Mouse (Mus musculus): Measurements from ENCODE around the gene Clip3.
A peak's percentile ranks its signal among the peaks of the same experiment; 100 is the strongest.

The Clip3 gene

DNA sequence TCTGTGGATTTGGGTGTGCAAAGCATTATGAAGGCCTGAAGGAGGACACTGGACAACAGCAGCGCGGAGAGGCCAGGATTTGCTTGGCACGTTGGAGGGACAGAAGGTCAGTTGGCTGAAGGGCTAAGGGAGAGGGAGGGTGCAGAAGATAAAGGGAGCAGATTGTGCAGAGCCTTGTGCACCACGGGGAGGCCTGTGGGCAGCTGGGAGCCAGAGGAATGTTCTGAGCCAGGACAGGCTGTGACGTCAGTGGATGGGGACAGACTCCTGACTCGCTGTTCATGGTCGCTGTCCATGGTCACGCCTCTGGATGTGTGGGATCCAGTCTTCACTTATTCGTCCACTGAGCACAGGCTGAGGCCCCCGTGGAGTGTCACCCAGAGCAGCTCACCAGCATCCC is 3.6 kb downstream of the Clip3 start:
- DNase-seq (ENCODE audit: low read depth, low spot score): peak; percentile 36

DNA sequence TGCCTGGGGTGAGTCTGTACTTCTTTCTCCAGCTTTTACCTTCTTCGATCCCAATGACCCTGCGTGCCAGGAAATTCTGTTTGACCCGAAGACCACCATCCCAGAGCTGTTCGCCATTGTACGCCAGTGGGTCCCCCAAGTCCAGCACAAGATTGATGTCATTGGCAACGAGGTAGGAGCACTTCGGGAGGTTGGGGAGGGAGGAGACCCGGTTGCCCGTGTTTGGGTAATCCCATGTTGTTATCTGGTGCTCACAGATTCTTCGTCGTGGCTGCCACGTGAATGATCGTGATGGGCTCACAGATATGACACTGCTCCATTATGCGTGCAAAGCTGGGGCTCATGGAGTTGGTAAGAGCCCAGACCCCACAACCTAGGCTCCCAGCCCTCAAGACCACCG is 5.3 kb downstream of the Clip3 start:
- no peak for DNase-seq (ENCODE audit: low read depth, low spot score)

GRCm38 (mm10) chr7:30297266-30297665 is 5.7 kb downstream of the Clip3 start:
- DNase-seq (ENCODE audit: low read depth, low spot score): no peak

DNA sequence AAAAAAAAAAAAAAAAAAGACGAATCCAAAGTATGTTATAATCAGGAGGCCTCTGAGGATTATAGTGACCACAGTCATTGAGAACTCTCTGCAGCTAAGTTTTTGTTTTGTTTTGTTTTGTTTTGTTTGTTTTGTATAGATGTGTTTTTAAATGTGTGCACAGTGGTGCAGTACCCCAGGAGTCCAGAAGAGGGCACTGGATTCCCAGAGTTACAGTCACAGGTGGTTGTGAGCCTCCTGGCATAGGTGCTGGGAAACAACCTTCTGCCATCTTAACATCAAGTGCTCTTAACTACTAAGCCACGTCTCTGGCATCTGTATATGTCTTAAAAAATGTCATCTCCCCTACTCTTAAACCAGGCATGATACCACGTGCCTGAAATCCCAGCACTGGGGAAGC is 9.4 kb downstream of the Clip3 start:
- no peak for DNase-seq (ENCODE audit: low read depth, low spot score)

- DNase-seq (ENCODE audit: low read depth, low spot score): no peak
These were observed 14.7 kb downstream of the Clip3 start for GRCm38 (mm10) chr7:30306083-30306779.

DNA sequence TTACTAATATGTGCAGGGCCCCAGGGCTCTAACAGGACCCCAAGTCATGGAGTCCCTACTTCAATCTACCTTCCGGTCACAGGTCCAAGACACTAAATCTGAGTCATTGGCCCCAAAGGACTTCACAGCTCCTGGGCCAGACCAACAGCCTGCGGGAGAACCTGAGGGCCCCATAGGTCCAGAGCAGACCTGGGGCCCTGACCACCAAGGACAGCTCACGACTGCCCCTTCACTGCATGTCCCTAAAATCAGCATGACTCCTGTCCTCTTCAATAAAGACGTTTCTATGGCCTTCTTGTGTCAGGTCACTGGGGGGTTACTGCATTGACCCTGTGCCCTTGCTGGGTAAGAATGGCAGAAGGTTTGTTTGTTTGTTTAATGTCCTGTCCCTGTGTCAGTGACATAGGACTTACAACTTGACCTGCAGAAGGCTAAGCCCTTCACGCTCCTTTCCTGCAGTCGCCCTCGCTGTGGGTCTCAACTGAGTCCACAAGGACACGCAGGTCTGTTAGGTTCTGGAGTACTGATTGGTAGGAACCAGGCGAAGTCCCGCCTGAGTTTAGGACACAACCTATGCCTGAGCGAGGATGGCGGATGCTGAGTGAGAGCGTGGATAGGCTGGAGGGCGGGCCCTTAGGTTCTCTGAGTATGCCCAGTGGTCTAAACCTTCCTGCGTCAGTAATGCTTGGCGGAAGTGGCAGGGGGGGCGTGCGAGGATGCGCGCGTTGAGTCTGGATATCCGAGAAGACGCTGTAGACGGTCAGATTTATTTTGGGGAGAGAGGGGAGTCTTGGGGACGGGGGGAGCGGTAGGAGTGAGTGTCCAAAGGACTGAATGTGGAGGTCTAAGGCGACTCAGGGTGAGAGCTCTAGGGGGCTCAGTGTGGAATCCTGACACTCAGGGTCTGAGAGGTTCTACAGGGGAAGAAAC is 16.8 kb downstream of the Clip3 start, which contains the start of gene Alkbh6:
Alkbh6 (plus strand) TSS at position 642 of the 930 bp plus-strand sequence.
- DNase-seq (ENCODE audit: low read depth, low spot score): peak; percentile 99

- no peak for DNase-seq (ENCODE audit: low read depth, low spot score)
These were observed 18.0 kb downstream of the Clip3 start for GRCm38 (mm10) chr7:30309395-30310129.

GRCm38 (mm10) chr7:30310136-30310535 is 18.6 kb downstream of the Clip3 start:
- no peak for DNase-seq (ENCODE audit: low read depth, low spot score)

GRCm38 (mm10) chr7:30313666-30314320 is 22.3 kb downstream of the Clip3 start:
- DNase-seq (ENCODE audit: low read depth, low spot score): no peak

DNA sequence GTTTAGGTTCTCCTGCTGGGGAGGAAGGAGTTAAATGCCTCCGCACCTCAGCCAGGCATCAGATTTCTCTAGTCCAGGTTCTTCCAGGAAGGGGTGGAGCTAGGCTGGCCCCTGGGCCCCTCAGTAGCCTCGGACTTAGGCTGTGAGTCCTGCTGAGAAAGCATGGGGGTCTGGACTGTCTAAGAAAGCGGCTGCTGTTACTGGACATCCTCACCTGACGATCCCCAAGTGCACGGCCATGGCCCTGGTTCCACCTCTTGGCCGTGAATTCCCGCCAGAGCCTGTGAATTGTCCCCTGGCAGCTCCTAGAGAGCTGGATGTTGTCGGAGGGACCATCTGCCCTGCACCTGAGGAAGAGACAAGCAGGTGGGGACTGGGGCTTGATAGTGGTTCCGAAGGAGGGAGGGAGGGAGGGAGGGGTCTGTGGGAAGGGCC is 23.2 kb downstream of the Clip3 start, which contains the start of gene Syne4:
Syne4 (plus strand) TSS at position 87 of the 435 bp plus-strand sequence.
- no peak for DNase-seq (ENCODE audit: low read depth, low spot score)

- DNase-seq (ENCODE audit: low read depth, low spot score): no peak
These were observed 24.3 kb downstream of the Clip3 start for GRCm38 (mm10) chr7:30315559-30316529.

DNA sequence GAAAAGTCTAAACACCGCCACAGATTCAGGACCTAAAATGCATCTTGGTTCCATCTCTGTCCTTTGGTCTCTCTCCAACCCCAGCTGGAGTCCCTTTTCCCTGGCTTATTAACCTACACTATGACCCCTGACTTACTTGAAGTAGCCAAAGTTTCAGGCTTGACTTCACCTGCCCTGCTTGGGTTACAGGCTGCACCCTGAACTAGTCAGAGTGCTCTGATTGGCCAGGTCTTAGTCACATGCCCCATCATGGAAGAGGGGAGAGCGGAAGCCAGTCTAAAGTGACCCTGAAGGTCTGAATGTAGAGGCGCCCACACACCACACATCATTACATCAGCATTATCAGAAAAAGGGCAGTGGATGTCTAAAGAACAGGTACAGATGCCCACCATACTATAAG is 26.6 kb downstream of the Clip3 start:
- DNase-seq (ENCODE audit: low read depth, low spot score): no peak

- DNase-seq (ENCODE audit: low read depth, low spot score): no peak
These were observed 29.4 kb downstream of the Clip3 start for GRCm38 (mm10) chr7:30320946-30321345.

DNA sequence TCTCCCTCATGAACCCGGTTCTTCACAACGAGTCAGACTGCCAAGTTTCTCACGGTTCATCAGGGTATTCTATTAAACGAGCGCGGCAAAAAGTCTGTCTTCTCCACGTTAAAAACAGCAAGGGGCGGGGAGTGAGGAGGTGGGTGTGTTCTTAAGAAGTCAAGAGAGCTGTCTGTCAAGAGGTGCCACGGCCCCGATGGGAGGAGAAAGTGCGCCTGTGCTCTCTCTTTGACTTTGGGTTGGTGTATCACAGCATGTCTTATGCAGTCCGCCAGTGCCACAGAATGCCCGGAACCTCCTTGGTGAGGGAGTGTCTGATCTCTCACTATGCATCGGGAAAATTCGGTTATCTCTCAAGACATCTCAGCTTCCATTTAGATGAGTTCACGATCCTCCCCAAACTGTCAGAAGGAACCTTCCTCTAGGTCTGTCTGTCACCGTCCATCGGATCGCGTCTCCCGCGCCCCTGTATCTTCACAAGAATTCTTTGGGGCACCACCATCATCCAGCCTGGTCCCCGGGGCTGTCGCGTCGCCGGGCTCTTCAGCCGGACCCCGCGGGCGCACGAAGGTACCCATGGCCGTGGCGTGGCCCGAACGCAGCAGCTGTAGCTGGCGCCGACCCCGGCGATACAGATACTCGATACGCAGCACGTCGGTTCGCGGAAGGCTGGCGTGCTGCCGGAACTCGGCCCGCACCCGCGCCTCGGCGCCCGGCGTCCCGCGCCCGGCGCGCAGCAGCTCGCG is 30.2 kb downstream of the Clip3 start, which contains the start of gene E130208F15Rik:
E130208F15Rik (plus strand) TSS at position 202 of the 746 bp plus-strand sequence.
- peak; percentile 79 for DNase-seq (ENCODE audit: low read depth, low spot score)

GRCm38 (mm10) chr7:30322285-30322667 is 30.7 kb downstream of the Clip3 start:
- DNase-seq (ENCODE audit: low read depth, low spot score): peak; percentile 96

DNA sequence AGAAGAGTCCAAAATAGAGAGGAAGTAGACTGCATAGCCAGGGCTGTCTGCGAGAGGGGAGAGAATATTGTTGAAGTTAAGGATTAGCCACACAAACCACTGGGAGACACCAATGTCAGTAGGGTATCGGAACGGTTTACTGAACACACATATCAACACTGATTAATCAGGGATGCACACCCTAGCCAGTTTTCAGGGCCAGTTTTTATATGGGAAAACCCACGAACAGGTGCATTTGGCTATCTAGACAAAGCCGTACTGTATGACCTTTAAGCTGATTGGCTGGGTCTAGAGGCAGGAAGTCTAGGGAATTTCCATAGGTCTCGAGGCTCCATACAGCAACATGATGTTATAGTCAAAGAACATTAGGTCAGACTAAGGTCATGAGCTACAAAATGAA is 31.3 kb downstream of the Clip3 start:
- no peak for DNase-seq (ENCODE audit: low read depth, low spot score)

GRCm38 (mm10) chr7:30323795-30324194 is 32.3 kb downstream of the Clip3 start, which contains the start of gene Sdhaf1:
TSS of gene Sdhaf1 (minus strand) at chr7:30323895.
- DNase-seq (ENCODE audit: low read depth, low spot score): no peak

DNA sequence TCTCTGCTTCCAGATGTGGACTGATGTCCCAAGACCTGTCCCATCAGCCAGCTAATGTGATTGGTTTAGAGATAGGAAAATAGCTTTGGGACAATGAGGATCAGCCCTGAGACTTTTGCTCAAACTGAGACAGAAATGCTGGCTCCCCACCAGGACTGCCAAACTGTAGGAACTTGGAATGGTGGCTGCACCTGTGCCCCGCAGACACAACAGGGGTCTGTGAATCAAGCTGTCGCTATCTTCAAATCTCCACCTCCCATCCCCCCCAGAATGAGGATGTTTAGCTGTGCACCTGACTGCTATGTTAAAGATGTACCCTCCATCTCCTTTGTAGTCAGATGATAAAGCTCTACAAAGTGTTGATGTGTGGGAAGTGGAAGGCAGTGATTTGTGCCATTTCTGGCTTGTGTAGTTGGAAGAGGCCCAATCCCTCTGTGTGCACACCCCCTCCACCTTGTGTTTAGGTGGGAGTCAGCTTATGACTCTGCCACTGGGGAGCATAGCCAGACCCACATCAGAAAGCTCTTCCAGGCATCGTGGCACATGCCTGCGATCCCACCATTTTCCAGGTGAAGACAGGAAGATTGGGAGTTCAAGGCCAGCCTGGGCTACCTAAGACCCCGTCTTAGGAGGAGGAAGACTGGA is 32.9 kb downstream of the Clip3 start:
- peak; percentile 79 for DNase-seq (ENCODE audit: low read depth, low spot score)

DNA sequence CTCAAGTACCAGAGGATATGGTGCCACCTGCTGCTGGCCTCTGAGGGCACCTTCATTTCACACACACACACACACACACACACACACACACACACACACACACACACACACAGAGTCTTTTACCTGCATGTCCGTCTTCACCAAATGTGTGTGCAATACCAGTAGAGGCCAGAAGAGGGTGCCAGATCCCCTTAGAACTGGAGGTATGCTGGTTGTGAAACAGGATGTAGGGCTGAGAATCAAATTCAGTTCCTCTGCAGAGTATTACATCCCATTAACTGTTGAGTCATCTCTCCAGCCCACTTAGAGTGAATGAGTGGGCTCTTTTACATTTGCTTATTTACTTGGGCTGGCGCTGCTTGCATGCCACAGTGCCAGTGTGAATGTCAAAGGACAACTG is 33.8 kb downstream of the Clip3 start:
- no peak for DNase-seq (ENCODE audit: low read depth, low spot score)

Data from telencephalon, adult 2 months (tissue).